Mouse (Mus musculus): Measurements from ENCODE around the gene Klhl29.

DNA sequence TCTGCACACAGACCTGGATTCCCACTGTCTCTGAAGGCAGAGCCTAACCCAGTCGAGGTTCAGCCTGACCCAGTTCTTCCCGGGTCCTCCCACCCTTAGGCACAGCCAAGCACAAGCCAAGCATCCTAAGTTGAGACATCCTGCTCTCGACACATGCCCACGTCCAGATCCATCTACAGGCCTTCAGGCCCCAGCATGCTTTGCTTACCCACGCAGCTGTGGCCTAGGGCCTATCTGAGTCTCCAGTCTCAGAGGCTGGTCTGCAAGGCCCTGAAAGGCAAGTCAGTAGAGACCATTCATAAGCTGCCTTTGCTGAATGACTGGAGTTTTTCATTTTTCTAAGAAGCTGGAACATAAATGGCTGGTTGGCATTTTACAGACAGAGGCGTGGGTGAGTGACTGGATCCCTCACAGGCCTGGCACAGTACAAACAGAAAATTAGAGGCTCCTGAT, 35.3 kb downstream of the Klhl29 start:
- TF ChIP-seq CTCF (IDR thresholded peaks at IDR 0.05; ENCODE audit: extremely low read depth, insufficient read length, insufficient replicate concordance, low read depth, low read length) (no peak), POLR2A (IDR thresholded peaks at IDR 0.05; ENCODE audit: low read depth, low read length) (no peak)
